ENCODE assay signal across 21 mouse cellular contexts in genomic region chr12:112770396-112770795, GRCm38 (mm10). TPM values are rescaled to one million over a fixed set of nuclear protein-coding genes. Genes with fewer than 3 reads are reported as not detected.
DNase-seq lines count a peak whose midpoint lies in the region; ATAC-seq and TF ChIP-seq lines count a peak whose summit lies in the region.
"Had no signal": no experiment of that assay in that cellular context is flagged by ENCODE, and none has a peak within 500 bp of the region (broad histone marks: within the 10 kb centered on the region; RNA-seq: fewer than 3 reads in every experiment).

No protein-coding gene starts in this region.

- DNase-seq in gastrocnemius, postnatal 4 days (ENCODE audit: low spot score in 2 of 2), result peak; percentile 6 to 14
- DNase-seq in gastrocnemius, postnatal 25 days, result no peak
- peak; percentile 0 for DNase-seq in left cerebral cortex, postnatal 4 days
- no peak for DNase-seq in left cerebral cortex, postnatal 14 days (ENCODE audit: low spot score in 2 of 2)
- DNase-seq in thymus, postnatal 4 days, result peak; percentile 4
- DNase-seq in thymus, postnatal 10 days (ENCODE audit: low spot score in 2 of 2), result no peak
- DNase-seq: adrenal gland, postnatal 10 days; cerebellum, adult 11 months; cerebellum, adult 8-10 months; cerebellum, postnatal 14 days; heart, adult 18-20 months; heart, postnatal 14 days had no signal

- H3ac ChIP-seq in myocyte (ENCODE audit: control insufficient read depth, insufficient read length), result no peak overlapping the region

- H3K36me3 ChIP-seq in myocyte (ENCODE audit: control insufficient read depth, insufficient read depth), result peaks cover 15% of the 10 kb centered on the region
- H3K36me3 ChIP-seq: embryonic facial prominence, embryonic 12.5 days; heart, embryonic 15.5 days; hindbrain, embryonic 13.5 days had no signal

- H3K4me3 ChIP-seq in myocyte, result no peak overlapping the region
- H3K4me3 ChIP-seq: embryonic facial prominence, embryonic 12.5 days; forebrain, embryonic 13.5 days; heart, embryonic 15.5 days; hindbrain, embryonic 13.5 days had no signal

- intact Hi-C loops in left cerebral cortex, postnatal 4 days (cut with DNase I), result no loop called here
- intact Hi-C loops in left cerebral cortex, postnatal 14 days (cut with DNase I), result no loop called here

- peak; percentile 14 for TF ChIP-seq POLR2A in myocyte (IDR thresholded peaks at IDR 0.05; ENCODE audit: insufficient read length, low read depth)

- H3K27me3 ChIP-seq in myocyte (ENCODE audit: control insufficient read depth, insufficient read depth, insufficient read length), result no peaks in the 10 kb centered on the region
- H3K27me3 ChIP-seq: embryonic facial prominence, embryonic 12.5 days; forebrain, embryonic 13.5 days; hindbrain, embryonic 13.5 days had no signal

- ATAC-seq in monocyte, adult 5-6 weeks (replicated peaks; ENCODE audit: insufficient number of reproducible peaks, low FRiP score, low TSS enrichment, poor library complexity, severe bottlenecking), result no peak
- ATAC-seq: forebrain, embryonic 13.5 days; hindbrain, postnatal 0 days had no signal

- no peak overlapping the region for H3K4me2 ChIP-seq in myocyte (ENCODE audit: low read depth)
- H3K4me2 ChIP-seq: embryonic facial prominence, embryonic 12.5 days; forebrain, embryonic 13.5 days; heart, embryonic 11.5 days; heart, embryonic 15.5 days; hindbrain, embryonic 13.5 days had no signal

- H3K79me2 ChIP-seq in myocyte (ENCODE audit: control insufficient read depth, insufficient read depth), result no peaks in the 10 kb centered on the region

TF ChIP-seq in myocyte, 11 proteins besides CTCF, POLR2A, EP300 and RAD21:
- TF ChIP-seq MAX (IDR thresholded peaks at IDR 0.05; ENCODE audit: low read depth), result no peak
- no peak for TF ChIP-seq SRF (IDR thresholded peaks at IDR 0.05; ENCODE audit: control insufficient read depth, insufficient read length, low read depth)
- TF ChIP-seq TCF3 (IDR thresholded peaks at IDR 0.05; ENCODE audit: insufficient read length, low read depth), result no peak
- no peak for TF ChIP-seq USF1 (IDR thresholded peaks at IDR 0.05; ENCODE audit: low read depth)
- TF ChIP-seq E2F4 (IDR thresholded peaks at IDR 0.05; ENCODE audit: insufficient read depth), result no peak
- TF ChIP-seq POLR2AphosphoS2 (IDR thresholded peaks at IDR 0.05; ENCODE audit: insufficient read length, low read depth), result peak; percentile 77
- no peak for TF ChIP-seq MYOG (IDR thresholded peaks at IDR 0.05; ENCODE audit: control insufficient read depth in 1 of 3, insufficient read depth in 1 of 3, insufficient read length in 2 of 3, low read depth in 2 of 3)

RNA-seq across cellular contexts. Expression of gene Pld4, which starts 9.9 kb away (rescaled TPM):
- total RNA-seq in gastrocnemius, postnatal 4 days (2021), result 10 to 100 TPM; 12.5 TPM
- total RNA-seq in gastrocnemius, postnatal 25 days (2021), result 1 to 10 TPM; 3.5 to 3.9 TPM
- total RNA-seq in left cerebral cortex, postnatal 4 days (2021), result 1 to 10 TPM; 6.2 to 6.6 TPM
- total RNA-seq in left cerebral cortex, postnatal 14 days (2021), result 10 to 100 TPM in 1 of 2 experiments, 1 to 10 TPM in 1; 9.8 to 11.4 TPM
- polyA plus RNA-seq in myocyte (2012; fragmentation: generic; extraction: Trizol), result 0.08 TPM
- 311 to 369 TPM (median 334 TPM) in 3 replicates for total RNA-seq in monocyte, adult 5-6 weeks (2017)

RNA-seq across cellular contexts. Expression of gene Ahnak2, which starts 32.1 kb away (rescaled TPM):
- 10 to 100 TPM; 26.7 to 32.1 TPM for total RNA-seq in gastrocnemius, postnatal 4 days (2021)
- total RNA-seq in gastrocnemius, postnatal 25 days (2021), result 10 to 100 TPM in 1 of 2 experiments, 1 to 10 TPM in 1; 4.9 to 11.8 TPM
- 10 to 100 TPM; 28.1 to 28.2 TPM for total RNA-seq in left cerebral cortex, postnatal 4 days (2021)
- total RNA-seq in left cerebral cortex, postnatal 14 days (2021), result 1 to 10 TPM; 8.4 to 8.8 TPM
- 24.4 TPM for polyA plus RNA-seq in myocyte (2012; fragmentation: generic; extraction: Trizol)
- 0.67 to 1.2 TPM in 2 of 3 replicates, not detected in the other for total RNA-seq in monocyte, adult 5-6 weeks (2017)
- total RNA-seq: common myeloid progenitor, adult 5-6 weeks had no signal

RNA-seq across cellular contexts. Expression of gene Clba1, which starts 38.3 kb away (rescaled TPM):
- total RNA-seq in gastrocnemius, postnatal 4 days (2021), result 1 to 10 TPM in 1 of 2 experiments, under 1 TPM in 1; 0.96 to 1.4 TPM
- under 1 TPM; 0.46 to 0.96 TPM for total RNA-seq in gastrocnemius, postnatal 25 days (2021)
- 10 to 100 TPM; 15.0 to 15.8 TPM for total RNA-seq in left cerebral cortex, postnatal 4 days (2021)
- 10 to 100 TPM; 16.7 to 17.0 TPM for total RNA-seq in left cerebral cortex, postnatal 14 days (2021)
- 9.6 TPM for polyA plus RNA-seq in myocyte (2012; fragmentation: generic; extraction: Trizol)
- total RNA-seq in monocyte, adult 5-6 weeks (2017), result 0.96 TPM in 1 of 3 replicates, not detected in the others

RNA-seq across cellular contexts. Expression of gene Cep170b, which starts 50.1 kb away (rescaled TPM):
- 10 to 100 TPM; 10.2 to 11.4 TPM for total RNA-seq in gastrocnemius, postnatal 4 days (2021)
- total RNA-seq in gastrocnemius, postnatal 25 days (2021), result 1 to 10 TPM; 8.8 to 9.1 TPM
- total RNA-seq in left cerebral cortex, postnatal 4 days (2021), result 100 to 1,000 TPM; 183 to 185 TPM
- 100 to 1,000 TPM; 223 to 225 TPM for total RNA-seq in left cerebral cortex, postnatal 14 days (2021)
- polyA plus RNA-seq in myocyte (2012; fragmentation: generic; extraction: Trizol), result 22.8 TPM
- 0.29 to 0.43 TPM in 2 of 3 replicates, not detected in the other for total RNA-seq in monocyte, adult 5-6 weeks (2017)

RNA-seq across cellular contexts. Expression of gene Cdca4, which starts 58.8 kb away (rescaled TPM):
- total RNA-seq in gastrocnemius, postnatal 4 days (2021), result 10 to 100 TPM; 17.1 to 20.6 TPM
- total RNA-seq in gastrocnemius, postnatal 25 days (2021), result 1 to 10 TPM; 3.4 to 3.5 TPM
- 10 to 100 TPM; 18.5 to 19.8 TPM for total RNA-seq in left cerebral cortex, postnatal 4 days (2021)
- 1 to 10 TPM; 9.7 to 9.8 TPM for total RNA-seq in left cerebral cortex, postnatal 14 days (2021)
- 21.5 TPM for polyA plus RNA-seq in myocyte (2012; fragmentation: generic; extraction: Trizol)
- total RNA-seq in monocyte, adult 5-6 weeks (2017), result 15.5 to 32.2 TPM (median 18.8 TPM) in 3 replicates

Comparison
In these comparisons a context has a peak if more than half of its experiments do, and no peak if none do; other contexts are left out.
1. DNase-seq: peak in gastrocnemius, postnatal 4 days (2 of 2), left cerebral cortex, postnatal 4 days (single experiment) and thymus, postnatal 4 days (single experiment); none in gastrocnemius, postnatal 25 days (single experiment), left cerebral cortex, postnatal 14 days (0 of 2) and thymus, postnatal 10 days (0 of 2).
2. RNA of gene Pld4, which starts 9.9 kb away (total RNA-seq): 311 to 369 TPM in monocyte, adult 5-6 weeks; 12.5 TPM in gastrocnemius, postnatal 4 days, 9.8 to 11.4 TPM in left cerebral cortex, postnatal 14 days, 6.2 to 6.6 TPM in left cerebral cortex, postnatal 4 days and 3.5 to 3.9 TPM in gastrocnemius, postnatal 25 days; every median in the first group is over 10 times any median in the second.